Mouse (Mus musculus): ENCODE measurements at regions not wholly inside any gene's neighbourhood (a gene's known extent, or its start where the extent isn't known, plus 50 kb on each side); places are given as distances from the start of the nearest gene placed in this dataset.

DNA sequence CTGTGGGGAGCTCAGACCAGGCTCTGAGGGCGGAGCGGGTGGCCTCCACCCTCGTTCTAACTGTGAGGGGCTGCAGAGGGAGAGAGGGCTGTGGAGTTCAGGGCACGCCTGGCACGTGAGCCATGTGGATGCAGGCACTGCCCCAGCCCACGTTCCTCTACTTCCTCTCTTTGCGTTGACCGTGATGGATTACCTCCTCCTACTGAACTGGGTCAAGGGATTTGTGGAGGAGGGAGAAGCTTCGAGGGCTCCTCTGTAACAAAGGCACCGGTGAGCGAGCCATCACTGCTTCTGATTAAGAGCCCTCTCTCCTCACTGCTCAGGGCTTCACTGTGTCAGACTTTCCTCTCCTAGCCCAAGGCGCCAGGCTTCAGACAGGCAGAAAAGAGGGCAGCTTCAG lies 371.1 kb downstream of the Cdh26 start:
- no peak for DNase-seq (ENCODE audit: low read depth, low spot score)

DNA sequence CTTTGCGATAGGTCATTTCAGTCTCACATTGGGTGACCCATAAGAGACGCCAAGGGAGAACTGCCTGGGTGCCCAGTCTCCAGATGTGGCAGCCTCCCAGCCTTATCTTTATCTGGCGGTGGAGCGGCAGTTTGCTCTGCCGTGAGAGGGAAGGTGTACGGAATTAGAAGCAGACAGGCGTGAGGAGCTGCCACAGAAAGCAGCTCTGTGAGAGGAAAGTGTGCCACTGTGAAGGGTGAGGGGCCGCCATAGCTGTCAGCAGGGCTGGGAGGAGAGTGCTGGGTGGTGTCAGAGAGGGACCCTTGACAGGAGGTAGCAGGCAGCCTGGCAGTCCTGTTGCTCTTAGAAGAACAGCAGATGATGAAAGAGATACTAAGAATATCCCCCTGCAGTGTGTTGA lies 375.0 kb downstream of the Cdh26 start:
- DNase-seq (ENCODE audit: low read depth, low spot score) = no peak

DNA sequence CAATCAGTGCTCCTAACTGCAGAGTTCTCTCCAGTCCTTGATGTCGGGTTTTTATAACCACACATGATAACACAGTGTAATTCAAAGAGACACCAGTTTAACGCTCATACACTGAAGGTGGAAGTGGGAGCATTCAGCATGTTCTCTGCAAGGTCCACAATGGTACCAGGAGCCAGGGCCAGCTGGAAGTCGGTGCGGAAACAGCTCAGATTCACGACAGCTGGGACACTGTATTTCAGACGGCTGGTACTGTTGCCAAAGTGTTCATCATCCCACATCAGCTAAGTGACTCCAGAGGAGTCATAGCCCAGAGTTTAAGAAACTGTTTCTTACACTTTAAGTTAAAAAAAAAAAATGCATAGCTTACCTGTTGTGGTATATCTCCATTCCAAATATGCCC lies 391.2 kb downstream of the Cdh26 start:
- no peak for DNase-seq (ENCODE audit: low read depth, low spot score)

DNA sequence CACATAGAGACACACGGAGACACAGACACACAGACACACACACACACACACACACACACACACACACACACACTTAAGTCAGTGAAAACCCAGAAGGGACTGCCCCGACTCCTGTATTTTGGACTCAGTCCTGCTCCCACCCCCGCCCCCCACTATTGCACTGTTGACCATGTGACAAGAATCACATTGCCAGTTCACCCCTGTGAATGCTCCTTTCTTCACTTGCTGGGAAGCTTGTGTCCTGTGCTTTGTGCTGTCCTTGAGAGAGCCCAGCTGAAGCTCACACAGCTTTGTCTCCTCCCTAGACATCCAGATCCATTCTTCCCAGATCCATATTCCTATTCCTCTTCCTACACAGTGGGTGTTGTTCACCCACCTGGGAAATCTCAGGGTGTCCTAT lies 400.0 kb downstream of the Cdh26 start:
- DNase-seq (ENCODE audit: low read depth, low spot score) = peak; percentile 22

DNA sequence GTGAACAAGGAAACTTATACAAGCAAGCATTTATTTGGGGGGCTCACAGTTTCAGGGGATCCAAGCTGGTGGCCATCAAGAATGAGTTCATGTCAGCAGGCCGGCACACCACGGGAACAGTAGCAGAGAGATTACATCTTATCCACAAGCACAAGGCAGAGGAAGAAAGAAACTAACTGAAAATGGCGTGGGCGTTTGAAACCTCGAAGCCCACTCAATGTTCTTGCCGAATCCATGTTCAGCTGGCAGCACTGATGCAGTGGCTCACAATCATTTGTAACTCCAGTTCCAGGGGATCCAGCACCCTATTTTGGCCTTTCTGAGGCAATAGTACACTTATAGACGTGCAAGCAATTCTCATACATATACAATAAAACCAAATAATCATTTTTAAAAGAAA lies 404.7 kb downstream of the Cdh26 start:
- DNase-seq (ENCODE audit: low read depth, low spot score) = peak; percentile 67

DNA sequence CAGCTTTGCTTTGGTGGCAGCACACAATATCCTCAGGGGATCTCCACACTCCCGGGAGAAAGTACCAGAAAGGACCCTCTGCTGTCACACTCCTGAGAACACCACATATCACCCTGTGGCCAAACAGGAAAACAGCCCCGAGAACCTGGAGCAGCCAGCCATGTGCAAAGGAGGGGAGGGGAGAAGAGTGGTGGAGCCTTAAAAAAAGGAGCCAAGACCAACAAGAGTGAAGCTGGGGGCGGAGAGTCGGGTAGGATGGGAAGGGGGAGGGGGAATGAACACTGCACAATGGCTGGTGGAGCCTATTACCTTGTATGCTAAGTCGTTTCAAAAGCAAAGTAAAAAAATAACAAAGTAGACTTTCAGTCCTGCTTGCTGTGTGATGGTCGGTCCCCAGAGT lies 408.2 kb downstream of the Cdh26 start:
- DNase-seq (ENCODE audit: low read depth, low spot score) = no peak

DNA sequence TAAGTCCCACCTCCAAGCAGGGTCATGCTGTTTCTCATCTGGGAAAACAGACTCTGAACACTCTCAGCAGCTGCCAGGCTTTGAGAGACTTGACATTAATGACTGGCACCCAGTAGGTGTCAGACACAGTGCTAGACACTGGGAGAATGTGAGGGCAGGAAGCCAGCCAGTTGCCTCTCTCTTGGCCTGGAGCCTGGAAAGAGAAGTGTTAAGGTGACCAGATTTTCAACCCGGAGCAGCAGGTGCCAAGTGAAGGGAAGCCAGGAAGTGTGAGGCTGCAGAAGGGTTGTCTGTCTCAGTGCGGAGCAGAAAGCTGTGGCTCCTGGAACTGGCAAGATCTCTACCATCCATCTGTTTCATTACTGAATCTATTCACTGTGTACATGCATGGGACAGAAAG lies 410.6 kb downstream of the Cdh26 start:
- DNase-seq (ENCODE audit: low read depth, low spot score) = peak; percentile 64

DNA sequence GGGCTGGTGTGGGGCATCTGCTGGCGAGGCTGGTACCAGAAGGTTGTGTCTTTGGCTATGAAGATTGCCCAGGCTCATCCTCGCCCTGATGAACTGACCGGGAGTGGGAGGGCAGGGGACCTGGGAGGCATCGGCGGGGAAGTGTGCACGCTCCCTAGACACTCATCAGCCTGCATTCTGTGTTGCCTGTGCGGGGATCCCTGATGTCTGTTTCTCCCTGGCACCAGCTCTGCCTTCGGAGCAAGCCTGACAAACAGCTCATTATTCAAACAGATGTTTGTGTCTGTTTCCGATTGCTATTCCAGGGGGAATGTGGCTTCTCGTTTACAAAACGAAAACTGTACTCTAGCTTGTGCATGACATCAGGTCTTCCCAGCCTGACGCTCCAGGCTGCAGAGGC lies 412.3 kb downstream of the Cdh26 start:
- peak; percentile 47 for DNase-seq (ENCODE audit: low read depth, low spot score)

DNA sequence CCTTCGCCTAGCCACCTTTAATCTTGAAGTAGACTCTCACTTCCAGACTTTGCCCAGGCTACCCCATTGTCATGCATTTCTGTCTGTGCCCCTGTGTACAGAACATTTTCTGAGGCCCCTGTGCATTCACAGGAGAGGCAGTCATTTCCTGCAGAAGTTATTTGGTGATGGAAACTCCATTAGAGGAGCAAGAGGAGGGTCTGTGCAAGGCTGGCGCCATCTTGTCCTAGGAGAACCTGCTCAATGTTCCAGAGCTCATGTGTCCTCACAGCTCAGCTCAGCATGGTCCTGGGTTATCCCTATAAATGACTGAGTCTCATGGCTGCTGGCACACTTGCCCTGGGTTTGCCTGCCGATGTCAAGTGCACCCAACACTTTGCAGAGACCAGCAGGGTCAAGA lies 413.1 kb downstream of the Cdh26 start:
- DNase-seq (ENCODE audit: low read depth, low spot score) = no peak

DNA sequence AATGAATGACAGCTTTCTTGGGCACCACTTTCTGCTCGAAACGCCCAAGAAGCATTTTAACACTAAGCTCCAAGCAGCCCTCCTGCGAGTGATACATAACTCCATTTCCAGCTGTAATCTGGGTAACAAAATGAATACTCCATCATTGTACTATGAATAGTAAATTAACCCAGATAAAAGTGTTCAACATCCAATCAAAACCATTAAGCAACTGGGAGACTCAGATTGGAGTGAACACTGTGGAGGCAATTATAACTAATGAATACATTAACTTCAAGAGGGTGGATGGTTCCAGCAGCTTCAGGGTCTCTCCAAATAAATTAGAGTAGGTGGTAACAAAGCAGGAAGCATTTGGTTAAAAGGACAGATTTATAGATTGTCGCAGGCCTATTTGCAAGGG lies 414.2 kb downstream of the Cdh26 start:
- DNase-seq (ENCODE audit: low read depth, low spot score) = no peak

DNA sequence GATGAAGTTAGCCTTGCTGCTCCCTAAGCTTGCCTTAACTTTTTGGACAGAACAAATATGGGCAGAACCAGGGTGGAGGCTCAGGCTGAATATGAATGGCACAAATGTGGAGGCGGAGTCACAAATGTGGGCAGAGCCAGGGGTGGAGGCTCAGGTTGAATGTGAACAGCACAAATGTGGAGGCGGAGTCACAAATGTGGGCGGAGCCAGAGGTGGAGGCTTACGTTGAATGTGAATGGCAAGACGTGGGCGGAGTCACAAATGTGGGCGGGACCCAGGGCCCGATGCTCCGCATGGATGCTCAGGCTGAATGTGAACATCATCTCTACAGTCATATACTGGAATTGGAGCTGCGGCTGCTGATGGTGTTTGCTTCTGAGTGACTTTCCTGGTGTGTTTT lies 420.0 kb downstream of the Cdh26 start:
- no peak for DNase-seq (ENCODE audit: low read depth, low spot score)

DNA sequence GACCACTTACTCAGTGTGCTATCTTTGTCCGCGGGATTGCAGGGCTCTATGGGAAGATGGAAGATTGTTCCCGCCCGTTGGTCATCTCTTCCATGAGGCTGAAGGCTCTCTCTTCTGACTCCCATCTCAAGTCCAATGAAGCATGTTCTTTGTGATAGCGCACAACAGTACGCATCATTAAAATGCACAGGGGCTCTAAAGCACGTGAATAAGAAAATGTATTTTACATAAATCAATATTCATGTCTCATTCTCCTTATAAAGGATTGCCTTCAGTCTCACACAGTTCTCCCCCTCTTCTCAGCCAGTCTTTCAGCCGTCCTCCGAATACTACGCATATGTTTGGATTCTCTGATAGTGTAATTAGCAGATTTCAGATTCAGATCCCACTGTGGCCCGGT lies 420.4 kb downstream of the Cdh26 start:
- DNase-seq (ENCODE audit: low read depth, low spot score) = no peak

DNA sequence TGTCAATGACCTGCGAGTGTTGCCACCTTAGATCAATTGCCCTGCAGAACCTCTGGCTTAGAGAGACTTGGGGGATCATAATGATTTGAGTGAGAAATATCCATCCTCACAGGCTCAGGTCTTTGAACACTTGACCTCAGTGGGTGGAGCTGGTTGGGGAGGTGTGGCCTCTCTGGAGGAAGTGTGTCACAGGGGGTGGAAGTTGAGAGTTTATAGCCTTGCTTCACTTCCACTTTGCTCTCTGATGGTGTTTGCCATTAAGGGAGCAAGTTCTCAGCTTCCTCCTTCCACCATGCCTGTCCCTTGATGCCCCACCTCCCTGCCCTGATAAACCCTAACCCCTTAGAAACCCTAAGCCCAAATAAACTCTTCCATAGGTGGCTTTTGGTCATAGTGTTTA lies 423.7 kb downstream of the Cdh26 start:
- DNase-seq (ENCODE audit: low read depth, low spot score) = no peak

DNA sequence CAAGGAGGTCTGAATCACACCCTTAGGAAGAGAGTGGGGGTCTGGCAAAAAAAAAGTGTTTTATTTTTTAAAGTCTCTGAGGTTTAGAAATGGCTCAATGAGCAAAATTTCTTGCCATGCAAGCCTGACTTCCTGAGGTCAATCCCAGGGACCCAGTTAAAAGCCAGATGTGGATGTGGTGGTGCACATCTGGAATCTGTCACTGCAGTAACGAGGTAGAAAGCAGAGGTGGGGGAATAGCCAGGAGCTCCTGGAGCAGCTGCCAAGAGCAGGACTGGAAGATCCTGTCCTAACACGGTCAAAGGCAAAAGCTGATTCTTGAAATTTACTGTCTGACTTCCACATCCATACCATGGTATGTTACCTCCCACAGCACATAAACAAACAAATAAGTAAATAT lies 424.4 kb downstream of the Cdh26 start:
- DNase-seq (ENCODE audit: low read depth, low spot score) = no peak

DNA sequence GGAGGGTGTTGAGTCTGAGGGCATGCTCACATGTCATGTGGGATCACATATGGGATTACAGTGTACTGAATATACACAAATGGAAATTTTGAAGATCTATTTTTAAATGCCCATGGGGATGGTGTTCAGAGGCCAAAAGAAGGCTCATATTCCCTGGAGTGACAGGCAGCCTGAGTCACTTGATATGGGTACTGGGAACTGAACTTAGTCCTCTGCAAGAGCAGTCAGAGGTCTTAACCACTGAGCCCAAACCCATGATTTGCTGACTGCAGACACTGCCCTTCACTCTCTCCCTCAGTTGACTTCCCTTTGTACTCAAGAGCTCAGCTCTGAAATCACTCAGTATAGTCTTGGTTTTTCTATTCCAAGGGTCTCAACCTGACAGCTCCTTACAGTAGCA lies 432.3 kb downstream of the Cdh26 start:
- no peak for DNase-seq (ENCODE audit: low read depth, low spot score)

DNA sequence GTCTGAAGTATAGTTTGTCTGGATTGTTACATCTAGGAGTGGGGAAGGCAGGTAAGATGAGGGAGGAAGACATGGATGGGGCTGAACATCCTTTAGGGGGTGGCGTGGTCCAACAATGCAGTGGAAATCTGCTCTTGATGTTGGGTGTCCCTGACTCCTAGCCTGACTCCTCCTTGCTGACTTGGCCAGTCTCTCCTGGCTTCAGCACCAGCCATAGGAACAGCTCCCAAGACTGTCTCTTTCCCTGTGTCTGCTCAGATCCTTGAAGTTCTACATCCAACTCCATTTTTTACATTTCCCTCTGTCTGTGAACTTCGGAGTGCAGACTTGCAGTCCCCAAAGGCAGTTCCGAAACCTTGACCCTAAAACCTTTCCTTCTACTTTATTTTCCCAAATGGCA lies 436.8 kb downstream of the Cdh26 start:
- DNase-seq (ENCODE audit: low read depth, low spot score) = no peak

DNA sequence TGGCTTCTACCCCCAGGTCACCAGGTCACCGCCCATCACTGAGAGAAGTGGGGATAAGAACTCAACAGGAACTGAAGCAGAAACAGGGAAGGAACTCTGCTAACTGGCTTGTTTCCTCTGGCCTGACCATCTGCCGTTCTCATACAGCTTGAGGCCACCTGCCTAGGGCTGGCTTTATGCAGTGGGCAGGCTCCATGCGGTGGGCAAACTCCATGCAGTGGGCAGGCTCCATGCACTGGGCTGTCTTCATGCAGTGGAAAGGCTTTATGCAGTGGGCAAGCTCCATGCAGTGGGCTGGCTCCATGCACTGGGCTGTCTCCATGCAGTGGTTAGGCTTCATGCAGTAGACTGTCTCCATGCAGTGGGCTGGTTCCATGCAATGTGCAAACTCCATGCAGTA lies 438.8 kb downstream of the Cdh26 start:
- peak; percentile 12 for DNase-seq (ENCODE audit: low read depth, low spot score)

DNA sequence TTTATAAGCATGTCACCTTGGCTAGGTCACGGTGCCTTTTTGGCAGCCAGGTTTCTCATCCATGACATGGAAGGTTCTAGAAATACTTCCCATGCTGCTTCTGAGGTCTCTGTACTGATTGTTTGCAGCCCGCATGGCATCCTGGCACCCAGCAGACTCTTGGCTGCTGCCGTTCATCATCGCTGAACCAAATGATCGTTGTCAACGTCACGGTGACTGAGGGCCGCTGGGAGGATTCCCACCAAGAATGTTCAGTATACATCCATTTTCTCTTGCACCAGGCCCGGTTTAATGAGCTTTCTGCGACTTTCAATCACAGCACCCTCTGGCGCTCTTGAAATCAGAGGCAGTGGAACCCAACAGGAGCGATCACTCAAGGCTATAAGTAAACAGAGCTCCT lies 448.1 kb downstream of the Cdh26 start:
- no peak for DNase-seq (ENCODE audit: low read depth, low spot score)

DNA sequence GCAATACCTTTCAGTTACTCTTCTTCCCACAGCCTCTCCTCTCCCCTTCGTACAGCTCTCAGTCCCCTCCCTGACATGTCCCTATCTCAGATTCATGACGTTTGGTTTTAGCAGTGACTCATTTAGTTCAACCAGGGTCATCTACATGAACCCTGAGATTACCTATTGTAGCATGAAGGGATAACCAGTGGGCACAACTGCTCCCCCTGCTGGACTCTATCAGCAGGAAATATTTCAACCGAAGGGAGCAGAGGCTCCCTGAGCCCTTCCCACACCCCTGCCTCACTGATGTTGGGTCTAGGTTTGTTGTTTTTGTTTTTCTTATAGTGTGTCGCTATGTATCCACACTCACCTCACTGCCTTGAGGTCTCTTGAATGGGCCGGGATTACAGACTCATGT lies 455.4 kb downstream of the Cdh26 start:
- peak; percentile 35 for DNase-seq (ENCODE audit: low read depth, low spot score)

DNA sequence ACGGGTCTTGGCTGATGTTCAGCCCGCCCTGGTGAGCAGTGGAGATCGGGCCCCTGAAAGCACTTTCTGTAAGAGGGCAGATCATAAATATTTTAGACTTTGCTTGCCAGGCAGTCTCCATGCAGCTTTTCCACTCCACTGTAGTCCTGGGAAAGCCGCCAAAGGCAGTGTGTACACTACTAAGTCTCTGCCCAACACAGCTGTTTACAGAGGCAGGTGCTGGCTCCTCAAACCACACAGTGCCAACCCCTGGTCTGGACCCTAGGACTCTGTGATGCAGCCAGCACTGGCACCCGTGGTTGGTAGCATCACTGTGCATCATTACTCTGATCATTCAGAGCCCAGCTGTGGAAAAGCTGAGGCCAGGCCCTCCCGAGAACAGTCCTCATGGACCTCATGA lies 458.4 kb downstream of the Cdh26 start:
- DNase-seq (ENCODE audit: low read depth, low spot score) = peak; percentile 12

DNA sequence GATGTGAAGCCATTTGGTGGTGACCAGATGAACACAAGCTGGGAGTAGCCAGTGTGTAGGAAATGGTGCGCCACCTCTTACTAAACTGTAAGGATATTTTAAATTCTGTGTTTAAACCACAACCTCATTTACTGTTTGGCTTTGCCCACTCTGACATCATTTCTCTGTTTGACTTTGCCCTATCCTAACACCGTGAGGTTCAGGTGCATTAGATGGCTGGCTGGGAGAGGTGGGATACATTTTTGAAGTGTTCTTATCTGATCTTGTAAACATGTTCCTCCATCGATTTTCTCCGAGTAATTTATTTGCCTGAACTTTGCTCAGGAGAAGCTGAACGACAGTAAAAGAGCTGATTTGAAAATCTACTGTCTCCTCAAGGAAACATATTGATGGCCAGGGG lies 472.1 kb downstream of the Cdh26 start:
- DNase-seq (ENCODE audit: low read depth, low spot score) = no peak

DNA sequence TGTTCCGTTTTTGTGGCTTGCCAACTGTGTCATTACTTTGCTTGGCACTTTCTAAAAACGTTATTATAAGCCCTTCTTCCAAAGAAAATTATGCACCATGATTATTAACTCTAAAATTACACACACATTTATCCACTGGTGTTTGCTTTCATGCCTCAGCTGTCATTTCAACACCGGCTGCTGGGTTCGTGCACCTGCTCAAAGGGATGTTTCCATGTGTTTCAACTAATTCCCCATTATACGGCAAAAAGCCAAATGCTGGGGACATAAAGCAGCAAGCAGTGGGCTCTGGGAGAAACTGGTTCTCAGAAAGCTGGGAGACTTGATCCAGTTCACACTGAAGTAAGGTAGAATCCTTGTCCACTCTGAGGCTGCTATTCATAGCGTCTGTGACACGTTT lies 479.0 kb downstream of the Cdh26 start:
- peak; percentile 16 for DNase-seq (ENCODE audit: low read depth, low spot score)

DNA sequence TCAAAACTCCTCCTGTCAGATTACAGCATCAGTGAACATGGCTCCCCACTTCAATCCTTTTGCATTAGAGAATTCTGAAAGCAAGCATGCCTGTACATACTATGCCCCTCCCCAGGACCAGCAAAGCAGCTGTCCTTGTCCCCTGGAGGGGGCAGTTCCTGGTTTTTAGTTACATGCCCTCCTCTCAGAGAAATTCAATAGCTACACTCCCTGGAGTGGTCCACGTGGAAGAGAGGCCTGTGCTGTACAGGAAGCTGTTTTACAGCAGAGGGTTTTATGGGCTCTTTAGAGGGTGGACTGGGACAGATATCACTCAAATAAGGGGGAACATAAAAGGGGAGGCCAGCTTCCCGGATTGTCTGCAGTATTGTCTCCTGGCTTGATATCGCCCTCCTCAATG lies 481.3 kb downstream of the Cdh26 start:
- DNase-seq (ENCODE audit: low read depth, low spot score) = no peak

DNA sequence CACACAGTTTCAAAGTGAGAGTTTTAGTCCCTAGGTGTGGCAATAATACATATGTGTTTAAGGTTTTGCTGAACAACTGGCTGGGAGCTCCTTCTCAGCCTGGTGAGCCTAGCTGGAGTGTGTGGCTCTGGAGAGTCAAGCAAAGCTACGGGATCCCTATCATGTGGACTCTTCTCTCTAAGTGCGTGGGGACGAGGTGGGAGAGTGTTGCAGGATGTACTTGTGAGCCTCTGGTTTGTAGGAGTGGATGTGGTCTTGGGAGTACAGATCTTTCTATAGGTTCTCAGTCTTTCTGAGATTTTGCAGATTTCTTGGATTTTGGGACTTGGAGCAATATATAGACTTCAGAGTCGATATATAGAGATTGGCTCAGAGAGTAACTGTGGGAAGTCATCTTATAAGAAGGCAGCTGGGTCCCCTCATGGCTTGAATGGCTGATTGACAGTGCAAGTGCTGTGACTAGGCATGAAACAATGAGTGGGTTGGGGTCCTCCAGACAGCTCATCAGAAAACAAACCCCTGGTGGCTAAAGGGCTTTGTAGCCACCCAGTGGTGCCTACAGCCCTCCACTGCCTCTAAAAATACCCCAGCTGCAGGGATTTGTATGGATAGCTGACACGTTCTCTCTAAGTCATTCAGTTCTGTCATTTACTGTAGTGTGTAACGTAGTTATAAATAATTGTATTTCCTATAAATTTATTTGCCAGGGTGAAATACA lies 486.1 kb downstream of the Cdh26 start:
- DNase-seq (ENCODE audit: low read depth, low spot score) = peak; percentile 54

Measured in brain, adult 2 months (tissue).